Comparison of ENCODE assay signal across 24 mouse cellular contexts in the genomic region with DNA sequence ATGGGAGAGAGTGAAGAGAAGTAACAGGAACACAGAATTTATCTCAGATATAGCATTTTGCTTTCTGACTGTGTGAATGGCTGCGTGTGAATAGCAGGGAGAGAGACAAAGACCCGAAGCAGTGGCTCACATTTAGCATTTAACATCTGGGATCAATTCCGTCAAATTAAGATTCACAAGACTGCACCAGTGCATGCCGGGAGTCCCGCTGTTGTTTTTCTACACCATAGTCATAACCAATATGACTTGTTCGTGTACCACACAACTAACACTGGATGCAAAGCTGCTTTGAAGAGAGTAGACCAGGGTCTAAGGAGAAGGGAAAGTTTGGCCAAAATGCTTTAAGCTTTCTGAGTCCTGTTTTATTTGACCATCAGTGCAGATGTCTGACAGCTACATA.
A peak's percentile ranks its signal among the peaks of the same experiment; 100 is the strongest.
DNase-seq lines count a peak whose midpoint lies in the region; ATAC-seq and TF ChIP-seq lines count a peak whose summit lies in the region.
"Had no signal": no experiment of that assay in that cellular context is flagged by ENCODE, and none has a peak within 500 bp of the region (broad histone marks: within the 10 kb centered on the region; RNA-seq: fewer than 3 reads in every experiment).

No protein-coding gene starts in this region.

- H3K4me1 ChIP-seq in embryonic facial prominence, embryonic 10.5 days, result peaks cover 6% of the 10 kb centered on the region
- H3K4me1 ChIP-seq in limb, embryonic 14.5 days (ENCODE audit: control insufficient read depth, insufficient read depth, low read length), result peaks cover 2% of the 10 kb centered on the region; the same call in 1 of the 2 replicates
- no peaks in the 10 kb centered on the region for H3K4me1 ChIP-seq in neural tube, embryonic 15.5 days
- H3K4me1 ChIP-seq: forebrain, embryonic 13.5 days; heart, embryonic 12.5 days; hindbrain, embryonic 10.5 days; limb, embryonic 15.5 days; midbrain, embryonic 12.5 days had no signal

- ATAC-seq in limb, embryonic 14.5 days (ENCODE audit: low FRiP score, low read depth), result no peak; the same call in 1 of the 2 replicates
- no peak for ATAC-seq in neural tube, embryonic 15.5 days (ENCODE audit: low FRiP score)
- ATAC-seq: forebrain, embryonic 13.5 days had no signal

- no peaks in the 10 kb centered on the region for H3K36me3 ChIP-seq in embryonic facial prominence, embryonic 10.5 days (replicated peaks)
- H3K36me3 ChIP-seq in limb, embryonic 14.5 days (ENCODE audit: control insufficient read depth, insufficient read depth, low read length), result no peaks in the 10 kb centered on the region
- no peaks in the 10 kb centered on the region for H3K36me3 ChIP-seq in neural tube, embryonic 15.5 days
- H3K36me3 ChIP-seq: heart, embryonic 12.5 days; hindbrain, embryonic 10.5 days; limb, embryonic 15.5 days; midbrain, embryonic 12.5 days had no signal

- H3K4me3 ChIP-seq in embryonic facial prominence, embryonic 10.5 days, result no peak overlapping the region
- H3K4me3 ChIP-seq in limb, embryonic 14.5 days (replicated peaks; ENCODE audit: low read length), result no peak overlapping the region
- H3K4me3 ChIP-seq in neural tube, embryonic 15.5 days (replicated peaks), result no peak overlapping the region
- H3K4me3 ChIP-seq: erythroblast, embryonic 14.5 days; forebrain, embryonic 13.5 days; heart, embryonic 12.5 days; hindbrain, embryonic 10.5 days; limb, embryonic 15.5 days; midbrain, embryonic 12.5 days had no signal

- H3K27ac ChIP-seq in embryonic facial prominence, embryonic 10.5 days (replicated peaks), result peak overlapping the region; percentile 69
- no peak overlapping the region for H3K27ac ChIP-seq in limb, embryonic 14.5 days (replicated peaks; ENCODE audit: low read depth, low read length)
- H3K27ac ChIP-seq in neural tube, embryonic 15.5 days (replicated peaks), result no peak overlapping the region
- H3K27ac ChIP-seq: forebrain, embryonic 13.5 days; hindbrain, embryonic 10.5 days; kidney, postnatal 0 days; limb, embryonic 15.5 days; liver, embryonic 14.5 days; midbrain, embryonic 12.5 days had no signal

- DNase-seq in embryo, embryonic 10 days (ENCODE audit: low spot score), result peak; percentile 31
- no peak for DNase-seq in embryo, embryonic 9.5 days (ENCODE audit: extremely low spot score)
- DNase-seq in embryonic facial prominence, embryonic 10.5 days (ENCODE audit: low spot score), result peak; percentile 51
- peak; percentile 43 for DNase-seq in forelimb bud, embryonic 11.5 days (ENCODE audit: low read depth, low spot score)
- DNase-seq in limb, embryonic 14.5 days (ENCODE audit: low spot score), result peak; percentile 48
- DNase-seq in spleen, postnatal 14 days (ENCODE audit: low spot score in 2 of 2), result no peak
- DNase-seq: adrenal gland, postnatal 25 days; cerebellum, adult 9-10 months; gastrocnemius, postnatal 10 days; heart, adult 11 months; heart, postnatal 10 days; kidney, adult 18-20 months; lung, embryonic 14.5 days; right cerebral cortex, postnatal 14 days; thymus, postnatal 14 days had no signal

- H3K4me2 ChIP-seq in limb, embryonic 14.5 days (replicated peaks; ENCODE audit: low read depth, low read length, severe bottlenecking), result no peak overlapping the region
- H3K4me2 ChIP-seq in neural tube, embryonic 15.5 days, result no peak overlapping the region
- H3K4me2 ChIP-seq: forebrain, embryonic 13.5 days; heart, embryonic 12.5 days; limb, embryonic 15.5 days; lung, embryonic 14.5 days; midbrain, embryonic 12.5 days had no signal

- no peak for TF ChIP-seq POLR2A in limb, embryonic 14.5 days (IDR thresholded peaks at IDR 0.05; ENCODE audit: borderline replicate concordance, extremely low read depth, insufficient read depth, insufficient read length)

- no peaks in the 10 kb centered on the region for H3K9me3 ChIP-seq in embryonic facial prominence, embryonic 10.5 days
- H3K9me3 ChIP-seq in limb, embryonic 14.5 days (ENCODE audit: control insufficient read depth, low read length), result no peaks in the 10 kb centered on the region
- no peaks in the 10 kb centered on the region for H3K9me3 ChIP-seq in neural tube, embryonic 15.5 days (replicated peaks)
- H3K9me3 ChIP-seq: forebrain, embryonic 13.5 days; heart, embryonic 12.5 days; hindbrain, embryonic 10.5 days; limb, embryonic 15.5 days; midbrain, embryonic 12.5 days had no signal

- H3K27me3 ChIP-seq in embryonic facial prominence, embryonic 10.5 days (replicated peaks; ENCODE audit: low read depth, poor library complexity, severe bottlenecking), result no peaks in the 10 kb centered on the region
- no peaks in the 10 kb centered on the region for H3K27me3 ChIP-seq in limb, embryonic 14.5 days (ENCODE audit: control insufficient read depth, insufficient read depth, low read length)
- no peaks in the 10 kb centered on the region for H3K27me3 ChIP-seq in neural tube, embryonic 15.5 days (replicated peaks)
- H3K27me3 ChIP-seq: forebrain, embryonic 13.5 days; heart, embryonic 12.5 days; limb, embryonic 15.5 days; midbrain, embryonic 12.5 days had no signal

- no peak overlapping the region for H3K9ac ChIP-seq in limb, embryonic 14.5 days (ENCODE audit: low read depth, low read length, severe bottlenecking)
- H3K9ac ChIP-seq in neural tube, embryonic 15.5 days (replicated peaks), result no peak overlapping the region
- H3K9ac ChIP-seq: forebrain, embryonic 13.5 days; heart, embryonic 12.5 days; limb, embryonic 15.5 days; liver, embryonic 14.5 days; lung, embryonic 14.5 days; midbrain, embryonic 12.5 days had no signal

- 47% methylated on average over 6 of the region's 6 CpGs for WGBS in embryonic facial prominence, embryonic 10.5 days
- 19% methylated on average over 6 of the region's 6 CpGs for WGBS in limb, embryonic 14.5 days
- 58% methylated on average over 6 of the region's 6 CpGs for WGBS in neural tube, embryonic 15.5 days

Comparison
In these comparisons a context has a peak if more than half of its experiments do, and no peak if none do; other contexts are left out.
1. DNase-seq: peak in embryo, embryonic 10 days (single experiment), embryonic facial prominence, embryonic 10.5 days (single experiment), forelimb bud, embryonic 11.5 days (single experiment) and limb, embryonic 14.5 days (single experiment); none in embryo, embryonic 9.5 days (single experiment) and spleen, postnatal 14 days (0 of 2).